ENCODE assay signal across 13 mouse cellular contexts in the genomic region with DNA sequence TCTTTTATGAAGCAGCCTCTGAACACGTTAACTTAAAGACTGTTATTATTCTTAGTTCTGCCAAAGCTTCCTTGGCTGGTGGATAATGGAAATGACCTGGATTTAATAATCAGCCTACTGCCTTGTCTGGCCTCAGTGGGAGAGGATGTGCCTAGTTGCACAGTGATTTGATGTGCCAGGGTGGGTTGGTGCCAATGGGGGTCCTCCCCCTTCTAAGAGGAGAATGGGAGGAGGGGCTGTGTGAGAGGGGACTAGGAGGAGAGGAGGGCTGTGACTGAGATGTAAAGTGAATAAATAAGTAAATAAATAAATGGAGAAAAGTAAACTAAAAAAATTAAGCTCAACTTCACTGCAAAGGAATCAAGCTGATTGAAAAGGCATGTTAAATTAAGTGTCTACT.
"Had no signal": no experiment of that assay in that cellular context is flagged by ENCODE, and none has a peak within 500 bp of the region (broad histone marks: within the 10 kb centered on the region; RNA-seq: fewer than 3 reads in every experiment).

No protein-coding gene starts in this region.

- H3K9me3 ChIP-seq: limb, embryonic 12.5 days; liver, embryonic 13.5 days; lung, embryonic 15.5 days; midbrain, embryonic 12.5 days; neural tube, embryonic 12.5 days had no signal

- ATAC-seq: liver, postnatal 0 days had no signal

- DNase-seq: liver; liver, embryonic 13.5 days; liver, postnatal 0 days; lung, postnatal 14 days; right cerebral cortex, postnatal 25 days; thymus, postnatal 36 days had no signal

- H3K27me3 ChIP-seq: limb, embryonic 12.5 days; liver, embryonic 13.5 days; lung, embryonic 15.5 days; midbrain, embryonic 12.5 days; neural tube, embryonic 12.5 days had no signal

- H3K4me2 ChIP-seq: limb, embryonic 12.5 days; liver, embryonic 13.5 days; lung, embryonic 15.5 days; midbrain, embryonic 12.5 days; neural tube, embryonic 12.5 days had no signal

- H3K4me1 ChIP-seq: limb, embryonic 12.5 days; liver, embryonic 13.5 days; lung, embryonic 15.5 days; megakaryocyte, embryonic 14.5 days; midbrain, embryonic 12.5 days; neural tube, embryonic 12.5 days had no signal

- H3K9ac ChIP-seq: limb, embryonic 12.5 days; liver, embryonic 13.5 days; liver, postnatal 0 days; lung, embryonic 15.5 days; midbrain, embryonic 12.5 days; neural tube, embryonic 12.5 days had no signal

- H3K36me3 ChIP-seq: limb, embryonic 12.5 days; liver, embryonic 13.5 days; lung, embryonic 15.5 days; midbrain, embryonic 12.5 days; neural tube, embryonic 12.5 days had no signal

- H3K27ac ChIP-seq: left cerebral cortex, adult 2 months; limb, embryonic 12.5 days; liver, embryonic 13.5 days; lung, embryonic 15.5 days; macrophage; midbrain, embryonic 12.5 days; neural tube, embryonic 12.5 days had no signal

- H3K4me3 ChIP-seq: left cerebral cortex, adult 2 months; limb, embryonic 12.5 days; liver, embryonic 13.5 days; lung, embryonic 15.5 days; megakaryocyte, embryonic 14.5 days; midbrain, embryonic 12.5 days; neural tube, embryonic 12.5 days had no signal
